Mouse (Mus musculus): ENCODE measurements around the gene Igfbp1.

The Igfbp1 gene

DNA sequence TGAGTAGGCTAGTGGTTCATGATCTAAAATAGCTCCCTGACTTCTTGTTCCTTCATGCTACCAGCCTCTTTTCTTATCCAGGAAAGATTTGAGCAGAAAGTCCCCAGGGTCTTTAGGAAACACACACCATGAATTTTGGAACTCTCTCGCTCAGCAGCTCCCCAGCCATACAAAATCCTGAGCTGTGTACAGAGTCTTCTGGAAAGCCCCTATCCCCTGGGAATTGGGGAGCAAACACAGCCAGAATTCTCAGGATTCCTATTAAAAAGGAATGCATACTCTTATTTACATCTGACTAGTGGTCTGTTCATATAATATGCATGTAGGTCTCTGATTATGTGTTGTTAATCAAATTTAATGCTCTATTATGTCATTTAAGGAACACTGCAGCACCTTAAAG is 36.9 kb downstream of the Igfbp1 start:
- Histone ChIP-seq H3K36me3 (ENCODE audit: control insufficient read depth, insufficient read depth, low read length, poor library complexity, severe bottlenecking) (no peaks in the 10 kb centered on the region), H3K27me3 (ENCODE audit: control insufficient read depth, insufficient read depth, low read length, poor library complexity, severe bottlenecking) (no peaks in the 10 kb centered on the region)
- DNase-seq (ENCODE audit: low read depth, low spot score): no peak

DNA sequence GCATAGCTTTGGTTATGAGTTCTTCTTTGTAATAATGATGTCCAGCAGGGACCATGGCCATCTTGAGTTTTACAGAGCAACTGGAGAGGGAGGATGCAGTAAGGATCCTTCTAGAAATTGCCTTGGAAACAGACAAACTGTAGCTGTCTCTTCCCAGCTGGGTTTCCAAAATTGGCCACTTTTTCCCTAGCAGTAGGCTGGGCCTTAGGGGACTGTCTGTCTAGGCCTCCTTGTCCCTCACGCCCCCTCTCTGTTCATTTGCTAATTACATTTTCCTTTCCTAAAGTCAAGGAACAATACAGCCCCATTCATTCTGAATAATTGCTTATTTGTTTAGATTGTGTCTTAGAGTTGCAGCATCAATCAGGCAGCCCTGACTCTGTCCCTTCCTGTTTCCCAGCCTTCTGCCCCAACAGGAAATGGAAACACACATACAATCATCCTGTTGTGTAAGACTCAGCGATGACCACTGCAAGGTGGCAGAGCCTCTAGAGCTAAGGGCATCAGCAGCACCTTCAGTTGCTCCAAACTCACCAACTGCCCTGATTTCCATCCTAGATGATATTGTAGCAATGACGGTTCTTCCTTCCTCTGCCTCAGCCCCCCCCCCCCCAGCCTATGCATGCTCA is 37.5 kb downstream of the Igfbp1 start:
- Histone ChIP-seq H3K36me3 (ENCODE audit: control insufficient read depth, insufficient read depth, low read length, poor library complexity, severe bottlenecking) (no peaks in the 10 kb centered on the region), H3K27me3 (ENCODE audit: control insufficient read depth, insufficient read depth, low read length, poor library complexity, severe bottlenecking) (no peaks in the 10 kb centered on the region)
- no peak for DNase-seq (ENCODE audit: low read depth, low spot score)

DNA sequence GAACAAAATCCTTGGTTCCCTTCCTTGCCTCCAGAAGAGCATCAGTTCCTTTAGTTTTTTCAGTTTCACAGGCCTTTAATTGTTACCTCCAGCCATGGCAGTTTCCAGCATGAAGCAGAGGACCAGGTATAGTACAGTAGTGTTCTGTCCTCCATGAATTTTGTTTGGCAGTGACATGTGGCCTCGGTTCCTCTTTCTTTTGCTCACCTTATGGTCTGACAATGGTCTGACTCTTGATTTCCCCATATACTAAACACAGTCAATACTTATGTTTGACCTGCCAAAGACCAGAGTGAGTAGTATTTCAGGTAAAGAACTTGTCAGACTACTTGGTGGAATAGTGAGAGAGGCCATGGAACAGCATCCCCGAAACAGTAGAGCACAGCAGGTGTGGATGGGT is 39.2 kb downstream of the Igfbp1 start:
- H3K27me3 ChIP-seq (ENCODE audit: control insufficient read depth, insufficient read depth, low read length, poor library complexity, severe bottlenecking): no peaks in the 10 kb centered on the region
- no peaks in the 10 kb centered on the region for H3K36me3 ChIP-seq (ENCODE audit: control insufficient read depth, insufficient read depth, low read length, poor library complexity, severe bottlenecking)
- no peak for DNase-seq (ENCODE audit: low read depth, low spot score)

DNA sequence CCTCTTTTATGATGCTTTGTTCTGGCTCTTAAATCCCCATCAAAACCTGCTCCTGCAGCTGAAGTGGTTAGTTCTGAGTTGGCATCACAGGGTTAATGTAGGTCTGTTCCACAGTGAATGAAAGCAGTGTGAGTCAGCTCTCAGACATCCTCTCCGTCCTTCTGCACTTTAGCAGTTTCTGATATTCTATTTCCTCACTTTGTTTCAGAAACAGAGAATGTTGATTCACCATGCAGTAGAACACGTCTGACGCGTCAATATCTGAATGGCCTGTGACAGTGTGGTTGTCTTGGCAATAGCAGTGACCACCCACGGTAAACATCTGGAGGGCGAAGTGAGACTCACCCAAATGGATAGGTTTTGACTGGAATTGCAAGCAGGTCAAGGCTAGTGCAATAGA is 40.1 kb downstream of the Igfbp1 start:
- no peaks in the 10 kb centered on the region for H3K27me3 ChIP-seq (ENCODE audit: control insufficient read depth, insufficient read depth, low read length, poor library complexity, severe bottlenecking)

DNA sequence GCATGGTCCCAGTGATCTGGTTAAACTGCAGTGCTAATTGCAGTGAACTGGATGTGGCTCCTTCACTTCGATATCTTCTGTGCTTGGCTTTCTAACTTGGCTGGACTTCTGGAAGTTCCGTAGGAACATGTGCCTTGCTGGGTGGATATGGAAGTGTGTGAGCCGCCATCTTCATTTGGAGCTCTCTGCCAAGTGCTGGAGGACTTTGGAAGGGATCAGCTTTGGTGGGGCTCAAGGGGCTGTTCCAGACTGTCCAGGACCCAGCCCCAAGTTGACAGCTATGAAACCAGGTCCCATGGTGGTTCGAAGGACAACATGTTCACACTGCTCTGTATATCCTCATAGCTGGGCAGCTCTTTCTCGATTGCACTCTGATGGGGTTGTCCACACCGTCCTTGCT is 41.0 kb downstream of the Igfbp1 start:
- Histone ChIP-seq H3K36me3 (ENCODE audit: control insufficient read depth, insufficient read depth, low read length, poor library complexity, severe bottlenecking) (no peaks in the 10 kb centered on the region), H3K27me3 (ENCODE audit: control insufficient read depth, insufficient read depth, low read length, poor library complexity, severe bottlenecking) (no peaks in the 10 kb centered on the region)
- no peak for DNase-seq (ENCODE audit: low read depth, low spot score)

More for the DNA sequence above, 40.1 kb downstream of the Igfbp1 start:
- no peaks in the 10 kb centered on the region for H3K36me3 ChIP-seq (ENCODE audit: control insufficient read depth, insufficient read depth, low read length, poor library complexity, severe bottlenecking)
- DNase-seq (ENCODE audit: low read depth, low spot score): no peak

DNA sequence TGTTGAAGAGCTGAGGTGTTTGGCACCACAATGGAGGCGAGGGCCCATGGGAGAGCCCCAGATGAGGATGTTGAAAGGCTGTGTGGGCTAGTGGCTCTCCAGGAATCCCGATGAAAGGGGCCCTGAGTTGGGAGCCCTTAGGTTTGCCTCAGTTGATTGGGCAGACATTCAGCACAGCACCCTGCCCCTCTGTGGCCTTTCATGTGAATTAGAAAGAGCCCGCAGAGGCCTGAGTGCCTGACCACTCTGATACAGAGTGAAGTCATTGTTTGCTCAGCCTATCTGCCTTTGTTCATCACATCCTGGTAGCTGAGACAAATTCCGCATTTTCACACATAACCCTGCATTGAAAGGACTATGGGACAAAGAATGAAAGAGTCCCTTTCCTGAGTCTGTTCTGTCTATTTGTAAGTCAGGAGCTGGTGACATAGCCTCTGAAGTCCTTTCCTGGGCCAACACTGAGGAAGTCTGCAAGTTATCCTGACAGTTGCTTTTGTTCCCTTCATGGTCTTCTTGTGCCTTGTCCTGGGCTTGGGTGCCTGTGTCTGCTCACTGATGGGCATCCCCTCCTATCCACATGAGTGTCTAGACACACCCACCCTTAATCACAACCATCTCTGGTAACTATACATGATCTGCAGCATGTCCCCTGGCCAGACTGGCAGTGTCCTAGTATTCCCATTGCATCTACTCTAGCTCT is 41.6 kb downstream of the Igfbp1 start:
- no peaks in the 10 kb centered on the region for H3K27me3 ChIP-seq (ENCODE audit: control insufficient read depth, insufficient read depth, low read length, poor library complexity, severe bottlenecking)
- no peaks in the 10 kb centered on the region for H3K36me3 ChIP-seq (ENCODE audit: control insufficient read depth, insufficient read depth, low read length, poor library complexity, severe bottlenecking)
- no peak for DNase-seq (ENCODE audit: low read depth, low spot score)

DNA sequence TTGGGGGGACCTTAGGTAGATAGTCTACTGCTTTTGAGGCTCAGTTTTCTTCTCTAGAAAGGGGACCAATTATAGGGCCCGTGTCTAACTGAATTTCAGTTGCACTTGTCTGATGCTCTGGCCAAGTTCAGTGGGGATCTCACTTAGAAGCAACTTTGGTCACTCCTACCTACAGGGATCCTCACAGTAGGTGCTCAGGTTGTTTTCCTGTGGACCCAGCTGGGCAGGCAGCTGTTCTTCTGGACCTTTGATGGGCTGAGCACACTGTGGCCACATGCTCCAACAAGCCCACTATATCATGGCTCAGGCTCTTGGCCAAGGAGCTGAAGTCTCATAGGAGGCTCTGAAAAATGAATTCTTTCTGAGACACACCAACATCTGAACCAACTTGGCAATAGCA is 47.2 kb downstream of the Igfbp1 start:
- Histone ChIP-seq H3K36me3 (ENCODE audit: control insufficient read depth, insufficient read depth, low read length, poor library complexity, severe bottlenecking) (no peaks in the 10 kb centered on the region), H3K27me3 (ENCODE audit: control insufficient read depth, insufficient read depth, low read length, poor library complexity, severe bottlenecking) (no peaks in the 10 kb centered on the region)
- DNase-seq (ENCODE audit: low read depth, low spot score): no peak

DNA sequence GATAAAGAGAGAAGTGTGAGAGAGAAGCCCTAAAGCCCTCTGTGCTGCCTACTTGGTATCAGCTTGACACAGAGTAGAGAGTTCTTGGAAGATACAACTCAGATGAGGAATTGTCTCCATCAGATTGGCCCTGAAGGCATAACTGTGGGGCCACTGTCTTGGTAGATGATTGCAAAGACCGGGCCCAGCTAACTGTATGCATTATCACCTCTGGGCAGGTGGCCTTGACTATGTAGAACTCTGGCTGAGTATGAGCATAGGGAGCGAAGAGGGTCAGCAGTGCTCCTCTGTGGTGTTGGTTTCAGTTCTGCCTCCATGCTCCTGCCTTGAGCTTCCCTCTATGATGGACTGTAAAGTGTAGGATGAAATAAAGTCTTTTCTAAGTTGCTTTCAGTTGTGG is 52.8 kb downstream of the Igfbp1 start:
- DNase-seq (ENCODE audit: low read depth, low spot score): no peak
- H3K27me3 ChIP-seq (ENCODE audit: control insufficient read depth, insufficient read depth, low read length, poor library complexity, severe bottlenecking): no peaks in the 10 kb centered on the region
- no peaks in the 10 kb centered on the region for H3K36me3 ChIP-seq (ENCODE audit: control insufficient read depth, insufficient read depth, low read length, poor library complexity, severe bottlenecking)

DNA sequence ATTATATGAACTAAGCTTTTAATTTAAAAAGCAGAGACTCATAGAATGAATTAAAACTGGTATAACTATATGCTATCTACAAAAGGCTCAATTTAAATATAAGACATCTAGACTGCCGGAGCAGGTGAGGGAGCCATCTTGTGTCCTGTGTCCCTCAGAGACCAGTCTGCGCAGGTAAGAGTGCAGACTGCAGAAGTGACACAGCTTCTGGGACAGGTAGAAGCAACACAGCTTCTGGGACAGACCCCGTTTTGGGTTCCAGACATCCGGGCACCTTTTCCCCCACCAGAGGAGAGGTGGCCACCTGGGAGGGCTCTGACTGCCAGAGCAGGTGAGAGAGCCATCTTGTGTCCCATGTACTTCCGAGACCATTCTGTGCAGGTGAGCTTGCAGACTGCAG is 53.3 kb downstream of the Igfbp1 start:
- Histone ChIP-seq H3K27me3 (ENCODE audit: control insufficient read depth, insufficient read depth, low read length, poor library complexity, severe bottlenecking) (no peaks in the 10 kb centered on the region), H3K36me3 (ENCODE audit: control insufficient read depth, insufficient read depth, low read length, poor library complexity, severe bottlenecking) (no peaks in the 10 kb centered on the region)
- DNase-seq (ENCODE audit: low read depth, low spot score): no peak

All from splenic B cell, adult 2 months (primary cell).